Mouse (Mus musculus): ENCODE data around the gene Rasgrp4.

DNA sequence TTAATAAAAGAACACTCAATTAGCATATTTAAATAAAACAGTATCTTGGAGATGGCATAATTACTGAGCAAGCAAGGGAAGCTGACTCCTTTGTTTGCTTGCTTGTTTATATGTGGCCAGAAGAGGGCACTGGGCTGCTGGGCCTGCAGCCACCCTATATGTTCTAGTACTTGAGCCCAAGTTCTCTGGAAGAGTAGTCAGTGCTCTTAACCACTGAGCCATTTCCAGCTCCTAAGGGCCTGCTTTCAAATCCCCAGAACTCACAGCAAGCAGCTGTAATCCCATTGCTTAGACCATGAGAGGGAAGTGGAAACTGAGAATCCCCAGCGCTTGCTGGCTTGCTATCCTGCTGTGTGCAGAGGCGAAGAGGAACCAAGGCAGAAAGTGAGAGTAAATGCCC lies 5.9 kb upstream of the Rasgrp4 start:
- TF ChIP-seq CTCF (IDR thresholded peaks at IDR 0.05; ENCODE audit: low read depth) (peak; percentile 64), EP300 (IDR thresholded peaks at IDR 0.05; ENCODE audit: low read depth) (no peak)
